Mouse (Mus musculus): Measurements from ENCODE around the gene Pkmyt1. TPM values are rescaled to one million over a fixed set of nuclear protein-coding genes. Genes with fewer than 3 reads are reported as not detected.
"Not testable (repeated sequence)": the region's sequence is repeated elsewhere in the genome, so short reads cannot be mapped to it uniquely, and the experiment has no call there.

The Pkmyt1 gene
- polyA plus RNA-seq, 1 experiment from 2014 or later, result 39.6 TPM

- no peak overlapping the region for H3K4me3 ChIP-seq (ENCODE audit: low read depth, low read length)
- DNase-seq (ENCODE audit: low spot score) (no peak), ATAC-seq (ENCODE audit: low read depth) (no peak)
- no peak overlapping the region for H3K27ac ChIP-seq (replicated peaks; ENCODE audit: low read depth, low read length)
- H3K9me3 ChIP-seq (ENCODE audit: control insufficient read depth, low read length), result no peaks in the 10 kb centered on the region
- H3K9ac ChIP-seq (ENCODE audit: low read depth, low read length), result no peak overlapping the region
- WGBS, result 94% methylated on average over 3 of the region's 3 CpGs
- H3K27me3 ChIP-seq (replicated peaks; ENCODE audit: control insufficient read depth, insufficient read depth, low read length), result no peaks in the 10 kb centered on the region
- no peaks in the 10 kb centered on the region for H3K4me1 ChIP-seq (ENCODE audit: control insufficient read depth, insufficient read depth, low read length)
- H3K4me2 ChIP-seq (ENCODE audit: low read depth, low read length), result no peak overlapping the region
- peaks cover 71% of the 10 kb centered on the region for H3K36me3 ChIP-seq (ENCODE audit: control insufficient read depth, insufficient read depth, low read length)
Measured at GRCm38 (mm10) chr17:23761155-23761554, 35.0 kb downstream of the Pkmyt1 start.

GRCm38 (mm10) chr17:23762976-23763375 is 36.8 kb downstream of the Pkmyt1 start:
- WGBS, result 90% methylated on average over 8 of the region's 11 CpGs
- Histone ChIP-seq H3K36me3 (ENCODE audit: control insufficient read depth, insufficient read depth, low read length) (peaks cover 52% of the 10 kb centered on the region), H3K4me3 (ENCODE audit: low read depth, low read length) (no peak overlapping the region), H3K27ac (replicated peaks; ENCODE audit: low read depth, low read length) (no peak overlapping the region), H3K27me3 (replicated peaks; ENCODE audit: control insufficient read depth, insufficient read depth, low read length) (no peaks in the 10 kb centered on the region), H3K9ac (ENCODE audit: low read depth, low read length) (no peak overlapping the region), H3K9me3 (ENCODE audit: control insufficient read depth, low read length) (no peaks in the 10 kb centered on the region), H3K4me1 (ENCODE audit: control insufficient read depth, insufficient read depth, low read length) (no peaks in the 10 kb centered on the region), H3K4me2 (ENCODE audit: low read depth, low read length) (no peak overlapping the region)
- DNase-seq (ENCODE audit: low spot score) (no peak), ATAC-seq (ENCODE audit: low read depth) (no peak)

- H3K4me1 ChIP-seq (ENCODE audit: control insufficient read depth, insufficient read depth, low read length), result peaks cover 10% of the 10 kb centered on the region; the same call in 1 of the 2 replicates
- H3K36me3 ChIP-seq (ENCODE audit: control insufficient read depth, insufficient read depth, low read length), result no peaks in the 10 kb centered on the region
- 14% methylated on average over 2 of the region's 2 CpGs for WGBS
- no peaks in the 10 kb centered on the region for H3K27me3 ChIP-seq (replicated peaks; ENCODE audit: control insufficient read depth, insufficient read depth, low read length)
- peak overlapping the region; percentile 97 for H3K9ac ChIP-seq (ENCODE audit: low read depth, low read length)
- no peaks in the 10 kb centered on the region for H3K9me3 ChIP-seq (ENCODE audit: control insufficient read depth, low read length)
- peak overlapping the region; percentile 69 for H3K4me2 ChIP-seq (ENCODE audit: low read depth, low read length)
- DNase-seq (ENCODE audit: low spot score), result no peak
- peak overlapping the region; percentile 83; the same call in 1 of the 2 replicates for H3K27ac ChIP-seq (replicated peaks; ENCODE audit: low read depth, low read length)
- no peak for ATAC-seq (ENCODE audit: low read depth)
- H3K4me3 ChIP-seq (ENCODE audit: low read depth, low read length), result peak overlapping the region; percentile 89
Measured at GRCm38 (mm10) chr17:23770493-23770892, 44.4 kb downstream of the Pkmyt1 start.

- DNase-seq (ENCODE audit: low spot score), result no peak
- WGBS, result 1% methylated on average over 19 of the region's 19 CpGs
- Histone ChIP-seq H3K4me2 (ENCODE audit: low read depth, low read length) (peak overlapping the region; percentile 69), H3K4me3 (ENCODE audit: low read depth, low read length) (peak overlapping the region; percentile 89), H3K27ac (replicated peaks; ENCODE audit: low read depth, low read length) (peak overlapping the region; percentile 83), H3K9ac (ENCODE audit: low read depth, low read length) (peak overlapping the region; percentile 97), H3K36me3 (ENCODE audit: control insufficient read depth, insufficient read depth, low read length) (no peaks in the 10 kb centered on the region), H3K4me1 (ENCODE audit: control insufficient read depth, insufficient read depth, low read length) (peaks cover 10% of the 10 kb centered on the region; the same call in 1 of the 2 replicates), H3K27me3 (replicated peaks; ENCODE audit: control insufficient read depth, insufficient read depth, low read length) (no peaks in the 10 kb centered on the region), H3K9me3 (ENCODE audit: control insufficient read depth, low read length) (no peaks in the 10 kb centered on the region)
- peak; percentile 11 for ATAC-seq (ENCODE audit: low read depth)
Measured at GRCm38 (mm10) chr17:23770896-23771283, 44.8 kb downstream of the Pkmyt1 start.

GRCm38 (mm10) chr17:23771284-23772218 is 45.4 kb downstream of the Pkmyt1 start, which contains the start of gene Flywch1:
Flywch1 (minus strand) TSS chr17:23771602.
- ATAC-seq (ENCODE audit: low read depth) (peak; percentile 99), DNase-seq (ENCODE audit: low spot score) (peak; percentile 100)
- H3K9ac ChIP-seq (ENCODE audit: low read depth, low read length), result peak within 1 kb of the TSS; percentile 97
- peak within 1 kb of the TSS; percentile 69 for H3K4me2 ChIP-seq (ENCODE audit: low read depth, low read length)
- peak within 1 kb of the TSS; percentile 89 for H3K4me3 ChIP-seq (ENCODE audit: low read depth, low read length)
- no peaks in the 10 kb centered on the region for H3K9me3 ChIP-seq (ENCODE audit: control insufficient read depth, low read length)
- no peaks in the 10 kb centered on the region for H3K36me3 ChIP-seq (ENCODE audit: control insufficient read depth, insufficient read depth, low read length)
- no peaks in the 10 kb centered on the region for H3K27me3 ChIP-seq (replicated peaks; ENCODE audit: control insufficient read depth, insufficient read depth, low read length)
- 4% methylated on average over 46 of the region's 58 CpGs for WGBS
- peak within 1 kb of the TSS; percentile 83 for H3K27ac ChIP-seq (replicated peaks; ENCODE audit: low read depth, low read length)
- peaks cover 10% of the 10 kb centered on the region; the same call in 1 of the 2 replicates for H3K4me1 ChIP-seq (ENCODE audit: control insufficient read depth, insufficient read depth, low read length)

- H3K4me2 ChIP-seq (ENCODE audit: low read depth, low read length), result peak overlapping the region; percentile 69; the same call in 1 of the 2 replicates
- H3K9ac ChIP-seq (ENCODE audit: low read depth, low read length); H3K27ac ChIP-seq (replicated peaks; ENCODE audit: low read depth, low read length); ATAC-seq (ENCODE audit: low read depth); H3K4me1 ChIP-seq (ENCODE audit: control insufficient read depth, insufficient read depth, low read length); DNase-seq (ENCODE audit: low spot score); H3K36me3 ChIP-seq (ENCODE audit: control insufficient read depth, insufficient read depth, low read length); H3K27me3 ChIP-seq (replicated peaks; ENCODE audit: control insufficient read depth, insufficient read depth, low read length); H3K9me3 ChIP-seq (ENCODE audit: control insufficient read depth, low read length); H3K4me3 ChIP-seq (ENCODE audit: low read depth, low read length): not testable (repeated sequence)
- WGBS, result 88% methylated on average over 2 of the region's 2 CpGs
Measured at GRCm38 (mm10) chr17:23772219-23772556, 46.1 kb downstream of the Pkmyt1 start.

GRCm38 (mm10) chr17:23773676-23774075 is 47.5 kb downstream of the Pkmyt1 start:
- 74% methylated on average over 6 of the region's 6 CpGs for WGBS
- DNase-seq (ENCODE audit: low spot score), result no peak
- no peak overlapping the region for H3K4me3 ChIP-seq (ENCODE audit: low read depth, low read length)

GRCm38 (mm10) chr17:23774090-23774489 is 48.0 kb downstream of the Pkmyt1 start:
- Histone ChIP-seq H3K9me3 (ENCODE audit: control insufficient read depth, low read length) (no peaks in the 10 kb centered on the region), H3K4me2 (ENCODE audit: low read depth, low read length) (no peak overlapping the region), H3K4me1 (ENCODE audit: control insufficient read depth, insufficient read depth, low read length) (peaks cover 10% of the 10 kb centered on the region; the same call in 1 of the 2 replicates), H3K27ac (replicated peaks; ENCODE audit: low read depth, low read length) (no peak overlapping the region), H3K4me3 (ENCODE audit: low read depth, low read length) (no peak overlapping the region), H3K9ac (ENCODE audit: low read depth, low read length) (no peak overlapping the region), H3K36me3 (ENCODE audit: control insufficient read depth, insufficient read depth, low read length) (no peaks in the 10 kb centered on the region), H3K27me3 (replicated peaks; ENCODE audit: control insufficient read depth, insufficient read depth, low read length) (no peaks in the 10 kb centered on the region)
- WGBS, result 6% methylated on average over 12 of the region's 12 CpGs
- DNase-seq (ENCODE audit: low spot score) (peak; percentile 85), ATAC-seq (ENCODE audit: low read depth) (peak; percentile 44)

More at GRCm38 (mm10) chr17:23773676-23774075, 47.5 kb downstream of the Pkmyt1 start:
- no peaks in the 10 kb centered on the region for H3K27me3 ChIP-seq (replicated peaks; ENCODE audit: control insufficient read depth, insufficient read depth, low read length)
- H3K4me2 ChIP-seq (ENCODE audit: low read depth, low read length), result no peak overlapping the region
- no peak overlapping the region for H3K9ac ChIP-seq (ENCODE audit: low read depth, low read length)
- no peak for ATAC-seq (ENCODE audit: low read depth)
- no peaks in the 10 kb centered on the region for H3K9me3 ChIP-seq (ENCODE audit: control insufficient read depth, low read length)
- no peaks in the 10 kb centered on the region for H3K36me3 ChIP-seq (ENCODE audit: control insufficient read depth, insufficient read depth, low read length)
- peaks cover 10% of the 10 kb centered on the region; the same call in 1 of the 2 replicates for H3K4me1 ChIP-seq (ENCODE audit: control insufficient read depth, insufficient read depth, low read length)
- no peak overlapping the region for H3K27ac ChIP-seq (replicated peaks; ENCODE audit: low read depth, low read length)
